Mouse (Mus musculus): ENCODE results near the gene Ddx58. TPM values are rescaled to one million over a fixed set of nuclear protein-coding genes. Genes with fewer than 3 reads are reported as not detected.

Gene Ddx58
- polyA plus RNA-seq, 1 experiment from 2014 or later = 9.3 TPM

GRCm38 (mm10) chr4:40238483-40239408 is 882 bp downstream of the Ddx58 start:
- TF ChIP-seq CTCF (IDR thresholded peaks at IDR 0.05; ENCODE audit: low read depth) (no peak), EP300 (IDR thresholded peaks at IDR 0.05; ENCODE audit: low read depth) (peak; percentile 10; the same call in 1 of the 2 replicates)
- Histone ChIP-seq H3K27ac (ENCODE audit: low read depth) (peak overlapping the region; percentile 87), H3K4me1 (ENCODE audit: insufficient read depth) (peaks cover 9% of the 10 kb centered on the region), H3K9me3 (ENCODE audit: low read length) (no peaks in the 10 kb centered on the region), H3K4me3 (ENCODE audit: low read depth, low read length) (peak overlapping the region; percentile 74), H3K9ac (replicated peaks) (peak overlapping the region; percentile 73), H3K4me2 (ENCODE audit: low read depth, low read length) (peak overlapping the region; percentile 90), H3K36me3 (replicated peaks; ENCODE audit: insufficient read depth, low read length) (peaks cover 10% of the 10 kb centered on the region), H3K27me3 (ENCODE audit: insufficient read depth, low read length) (no peaks in the 10 kb centered on the region)
- WGBS (ENCODE audit: insufficient replicate concordance) = 2% methylated on average over 17 of the region's 17 CpGs
- ATAC-seq = peak; percentile 55
- peak; percentile 64 for DNase-seq

DNA sequence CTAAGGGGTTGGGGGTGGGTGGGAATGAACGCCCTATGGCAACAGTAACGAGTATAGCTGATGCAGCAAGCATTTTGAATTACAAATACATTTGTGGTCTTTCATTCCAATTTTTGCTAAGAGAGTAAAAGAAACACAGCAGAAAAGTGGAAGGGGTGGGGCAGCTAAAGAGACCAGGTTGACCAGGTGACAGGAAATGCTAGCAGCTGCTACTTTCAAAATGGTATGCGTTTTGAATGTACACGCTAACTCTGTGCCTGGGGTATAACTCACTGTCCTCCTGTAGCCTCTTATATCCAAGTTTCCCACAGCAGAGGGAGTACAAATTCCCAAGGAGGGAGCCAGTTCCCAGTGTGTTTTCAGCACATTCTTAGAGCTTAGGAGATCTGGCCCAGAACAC is 2.8 kb downstream of the Ddx58 start:
- no peaks in the 10 kb centered on the region for H3K9me3 ChIP-seq (ENCODE audit: low read length)
- peaks cover 14% of the 10 kb centered on the region for H3K36me3 ChIP-seq (replicated peaks; ENCODE audit: insufficient read depth, low read length)
- TF ChIP-seq CTCF (IDR thresholded peaks at IDR 0.05; ENCODE audit: low read depth) = no peak
- no peak for TF ChIP-seq EP300 (IDR thresholded peaks at IDR 0.05; ENCODE audit: low read depth)
- no peak overlapping the region for H3K4me2 ChIP-seq (ENCODE audit: low read depth, low read length)
- H3K9ac ChIP-seq (replicated peaks) = no peak overlapping the region
- H3K4me3 ChIP-seq (ENCODE audit: low read depth, low read length) = no peak overlapping the region
- ATAC-seq (no peak), DNase-seq (no peak)
- peaks cover 9% of the 10 kb centered on the region for H3K4me1 ChIP-seq (ENCODE audit: insufficient read depth)
- H3K27me3 ChIP-seq (ENCODE audit: insufficient read depth, low read length) = no peaks in the 10 kb centered on the region
- H3K27ac ChIP-seq (ENCODE audit: low read depth) = no peak overlapping the region
- 62% methylated on average over 4 of the region's 4 CpGs for WGBS (ENCODE audit: insufficient replicate concordance)

DNA sequence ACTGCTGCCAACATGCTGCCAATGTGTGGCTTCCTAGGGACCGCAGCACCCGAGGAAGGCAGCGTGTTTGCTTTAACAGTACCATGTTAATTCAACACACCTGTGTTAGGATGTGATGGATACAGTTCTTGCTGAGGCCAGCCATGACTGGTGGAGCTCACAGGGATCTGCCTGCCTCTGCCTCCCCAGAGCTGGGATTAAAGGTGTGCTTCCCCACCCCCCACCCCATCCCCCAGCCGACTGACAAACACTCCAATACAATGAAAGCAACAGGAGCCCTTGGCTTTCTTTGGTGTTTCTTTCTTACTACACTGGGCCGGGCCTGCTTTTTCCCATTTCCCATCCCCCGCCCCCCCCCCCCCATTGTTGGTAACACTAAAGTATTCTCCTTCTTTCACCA is 5.4 kb downstream of the Ddx58 start:
- ATAC-seq = no peak

GRCm38 (mm10) chr4:40233062-40233664 is 6.5 kb downstream of the Ddx58 start:
- no peak for ATAC-seq

More for the DNA sequence above, 5.4 kb downstream of the Ddx58 start:
- no peak overlapping the region for H3K27ac ChIP-seq (ENCODE audit: low read depth)
- 83% methylated on average over 5 of the region's 6 CpGs for WGBS (ENCODE audit: insufficient replicate concordance)
- H3K4me2 ChIP-seq (ENCODE audit: low read depth, low read length) = no peak overlapping the region
- no peak for TF ChIP-seq CTCF (IDR thresholded peaks at IDR 0.05; ENCODE audit: low read depth)
- no peak for TF ChIP-seq EP300 (IDR thresholded peaks at IDR 0.05; ENCODE audit: low read depth)
- no peaks in the 10 kb centered on the region for H3K9me3 ChIP-seq (ENCODE audit: low read length)
- peaks cover 9% of the 10 kb centered on the region for H3K4me1 ChIP-seq (ENCODE audit: insufficient read depth)
- H3K36me3 ChIP-seq (replicated peaks; ENCODE audit: insufficient read depth, low read length) = peaks cover 17% of the 10 kb centered on the region
- H3K9ac ChIP-seq (replicated peaks) = no peak overlapping the region
- H3K4me3 ChIP-seq (ENCODE audit: low read depth, low read length) = no peak overlapping the region
- DNase-seq = no peak
- H3K27me3 ChIP-seq (ENCODE audit: insufficient read depth, low read length) = no peaks in the 10 kb centered on the region

DNA sequence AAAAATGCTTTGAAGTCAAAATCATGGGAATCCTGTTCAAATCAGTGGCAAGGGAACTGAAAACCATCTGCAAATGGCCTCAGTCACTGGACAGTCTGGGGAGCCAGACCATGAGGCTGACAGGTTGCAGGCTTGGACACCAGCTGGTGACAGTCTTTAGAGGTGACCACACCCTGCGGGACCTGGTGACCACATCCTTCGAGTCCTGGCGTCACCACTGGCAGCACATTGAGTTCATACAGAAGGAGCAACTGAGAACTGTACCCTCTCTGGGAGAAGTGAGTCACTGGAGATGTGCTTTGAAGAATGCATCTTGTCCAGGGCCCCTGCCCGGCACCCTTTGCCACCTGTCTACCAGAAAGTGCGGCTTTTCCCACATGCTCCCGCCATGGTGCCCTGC is 9.9 kb downstream of the Ddx58 start:
- no peaks in the 10 kb centered on the region for H3K4me1 ChIP-seq (ENCODE audit: insufficient read depth)
- no peak overlapping the region for H3K4me2 ChIP-seq (ENCODE audit: low read depth, low read length)
- WGBS (ENCODE audit: insufficient replicate concordance) = 93% methylated on average over 6 of the region's 6 CpGs
- no peak overlapping the region for H3K9ac ChIP-seq (replicated peaks)
- ATAC-seq = no peak
- no peak for DNase-seq
- H3K27me3 ChIP-seq (ENCODE audit: insufficient read depth, low read length) = no peaks in the 10 kb centered on the region
- no peak overlapping the region for H3K27ac ChIP-seq (ENCODE audit: low read depth)
- H3K9me3 ChIP-seq (ENCODE audit: low read length) = no peaks in the 10 kb centered on the region
- TF ChIP-seq EP300 (IDR thresholded peaks at IDR 0.05; ENCODE audit: low read depth) (no peak), CTCF (IDR thresholded peaks at IDR 0.05; ENCODE audit: low read depth) (no peak)
- no peak overlapping the region for H3K4me3 ChIP-seq (ENCODE audit: low read depth, low read length)
- peaks cover 36% of the 10 kb centered on the region for H3K36me3 ChIP-seq (replicated peaks; ENCODE audit: insufficient read depth, low read length)

More at GRCm38 (mm10) chr4:40233062-40233664, 6.5 kb downstream of the Ddx58 start:
- WGBS (ENCODE audit: insufficient replicate concordance) = 67% methylated on average over 7 of the region's 7 CpGs
- no peak for TF ChIP-seq EP300 (IDR thresholded peaks at IDR 0.05; ENCODE audit: low read depth)
- no peak for TF ChIP-seq CTCF (IDR thresholded peaks at IDR 0.05; ENCODE audit: low read depth)
- no peak for DNase-seq
- Histone ChIP-seq H3K4me3 (ENCODE audit: low read depth, low read length) (no peak overlapping the region), H3K4me2 (ENCODE audit: low read depth, low read length) (no peak overlapping the region), H3K4me1 (ENCODE audit: insufficient read depth) (peaks cover 6% of the 10 kb centered on the region), H3K9me3 (ENCODE audit: low read length) (no peaks in the 10 kb centered on the region), H3K27ac (ENCODE audit: low read depth) (no peak overlapping the region), H3K27me3 (ENCODE audit: insufficient read depth, low read length) (no peaks in the 10 kb centered on the region), H3K36me3 (replicated peaks; ENCODE audit: insufficient read depth, low read length) (peaks cover 20% of the 10 kb centered on the region), H3K9ac (replicated peaks) (no peak overlapping the region)

DNA sequence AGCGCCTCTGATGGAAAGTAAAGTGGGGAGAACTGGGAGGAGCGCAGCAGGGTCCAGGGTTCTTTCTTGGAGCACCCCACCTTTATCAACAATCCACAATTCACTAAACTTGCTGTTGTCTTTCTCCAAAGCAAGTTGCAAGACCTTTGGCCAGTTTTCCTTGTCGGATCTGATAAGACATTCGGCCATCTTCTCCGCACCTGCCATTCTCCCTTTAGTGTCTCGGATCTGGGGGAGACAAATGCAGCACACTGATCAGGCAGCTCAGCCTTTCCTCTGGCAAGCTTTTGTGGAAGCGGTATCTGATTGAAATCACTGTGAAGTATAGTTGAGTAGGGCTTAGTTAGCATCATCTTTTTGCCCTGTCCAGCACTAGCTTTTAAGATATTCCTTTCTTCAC is 11.7 kb downstream of the Ddx58 start:
- H3K4me2 ChIP-seq (ENCODE audit: low read depth, low read length) = no peak overlapping the region
- TF ChIP-seq EP300 (IDR thresholded peaks at IDR 0.05; ENCODE audit: low read depth) (no peak), CTCF (IDR thresholded peaks at IDR 0.05; ENCODE audit: low read depth) (no peak)
- no peak for ATAC-seq
- H3K36me3 ChIP-seq (replicated peaks; ENCODE audit: insufficient read depth, low read length) = peaks cover 39% of the 10 kb centered on the region
- no peaks in the 10 kb centered on the region for H3K9me3 ChIP-seq (ENCODE audit: low read length)
- no peaks in the 10 kb centered on the region for H3K27me3 ChIP-seq (ENCODE audit: insufficient read depth, low read length)
- WGBS (ENCODE audit: insufficient replicate concordance) = 83% methylated on average over 7 of the region's 7 CpGs
- DNase-seq = no peak
- H3K9ac ChIP-seq (replicated peaks) = no peak overlapping the region
- no peaks in the 10 kb centered on the region for H3K4me1 ChIP-seq (ENCODE audit: insufficient read depth)
- no peak overlapping the region for H3K4me3 ChIP-seq (ENCODE audit: low read depth, low read length)
- H3K27ac ChIP-seq (ENCODE audit: low read depth) = no peak overlapping the region
